Mouse (Mus musculus): ENCODE data around the gene Garnl3. TPM values are rescaled to one million over a fixed set of nuclear protein-coding genes. Genes with fewer than 3 reads are reported as not detected.
A peak's percentile ranks its signal among the peaks of the same experiment; 100 is the strongest.

The Garnl3 gene
- polyA plus RNA-seq, 1 experiment from 2014 or later, result 0.40 TPM

DNA sequence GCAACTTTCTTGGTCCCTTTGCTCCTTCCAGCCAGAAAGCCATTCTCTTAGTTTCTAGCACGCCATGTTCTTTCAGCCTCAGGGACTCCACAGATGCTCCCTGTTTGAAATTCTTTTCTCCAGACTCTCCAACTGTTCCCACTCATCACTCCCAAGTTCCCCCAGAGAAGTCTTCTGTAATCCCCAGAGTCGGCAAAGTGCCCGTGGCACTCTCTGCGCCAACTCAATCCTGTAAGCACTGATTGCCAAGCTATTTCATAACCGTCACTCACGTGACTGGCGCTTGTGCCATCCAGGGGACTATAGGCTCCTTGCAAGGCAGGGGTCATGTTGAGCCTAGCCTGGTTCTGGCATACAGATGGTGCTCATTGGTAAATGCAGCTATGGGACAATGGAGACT, 98.2 kb downstream of the Garnl3 start:
- Histone ChIP-seq H3K4me2 (ENCODE audit: low read depth, low read length) (no peak overlapping the region), H3K36me3 (replicated peaks; ENCODE audit: insufficient read depth, low read length) (no peaks in the 10 kb centered on the region), H3K27ac (ENCODE audit: low read depth) (no peak overlapping the region), H3K4me3 (ENCODE audit: low read depth, low read length) (no peak overlapping the region), H3K9me3 (ENCODE audit: low read length) (no peaks in the 10 kb centered on the region), H3K4me1 (ENCODE audit: insufficient read depth) (no peaks in the 10 kb centered on the region), H3K27me3 (ENCODE audit: insufficient read depth, low read length) (no peaks in the 10 kb centered on the region), H3K9ac (replicated peaks) (no peak overlapping the region)
- DNase-seq (no peak), ATAC-seq (no peak)
- 88% methylated on average over 7 of the region's 7 CpGs for WGBS (ENCODE audit: insufficient replicate concordance)
- TF ChIP-seq CTCF (IDR thresholded peaks at IDR 0.05; ENCODE audit: low read depth), result no peak
- no peak for TF ChIP-seq EP300 (IDR thresholded peaks at IDR 0.05; ENCODE audit: low read depth)

DNA sequence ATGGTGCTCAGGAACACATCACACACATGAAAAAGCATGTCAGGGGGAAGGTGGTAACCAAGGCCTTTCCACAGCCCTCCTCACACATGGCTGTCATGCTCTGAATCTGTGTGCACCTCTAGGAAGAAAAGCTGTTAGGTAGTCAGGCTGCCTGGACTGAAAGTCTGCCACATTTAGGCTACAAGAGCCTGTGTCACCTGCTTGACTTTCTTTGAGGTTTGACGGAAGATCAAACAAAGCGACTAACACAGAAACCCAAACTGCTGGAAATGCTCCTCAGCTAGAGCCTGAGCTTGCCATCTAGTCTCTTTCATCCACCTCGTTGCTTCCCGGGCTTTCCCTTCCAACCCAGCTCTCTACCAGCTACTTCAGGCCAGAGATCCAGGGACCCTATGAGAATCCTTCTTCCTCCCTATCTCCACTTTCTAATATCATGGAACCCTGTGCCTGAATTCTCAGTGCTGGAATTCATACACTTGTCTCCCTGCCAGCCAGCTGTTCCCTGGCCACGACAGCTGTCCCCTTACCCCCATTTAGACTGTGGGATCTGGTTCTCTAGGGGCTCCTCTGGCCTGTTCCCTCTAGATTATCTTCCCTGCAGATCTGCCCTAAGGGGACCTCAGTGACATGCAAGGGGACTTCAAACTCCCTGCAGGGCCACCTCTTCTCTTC, 98.9 kb downstream of the Garnl3 start:
- H3K4me2 ChIP-seq (ENCODE audit: low read depth, low read length), result no peak overlapping the region
- no peaks in the 10 kb centered on the region for H3K4me1 ChIP-seq (ENCODE audit: insufficient read depth)
- 77% methylated on average over 5 of the region's 5 CpGs for WGBS (ENCODE audit: insufficient replicate concordance)
- H3K9me3 ChIP-seq (ENCODE audit: low read length), result no peaks in the 10 kb centered on the region
- no peaks in the 10 kb centered on the region for H3K36me3 ChIP-seq (replicated peaks; ENCODE audit: insufficient read depth, low read length)
- no peak overlapping the region for H3K9ac ChIP-seq (replicated peaks)
- no peaks in the 10 kb centered on the region for H3K27me3 ChIP-seq (ENCODE audit: insufficient read depth, low read length)
- TF ChIP-seq CTCF (IDR thresholded peaks at IDR 0.05; ENCODE audit: low read depth), result no peak
- TF ChIP-seq EP300 (IDR thresholded peaks at IDR 0.05; ENCODE audit: low read depth), result no peak
- no peak overlapping the region for H3K4me3 ChIP-seq (ENCODE audit: low read depth, low read length)
- DNase-seq, result no peak
- no peak for ATAC-seq
- H3K27ac ChIP-seq (ENCODE audit: low read depth), result no peak overlapping the region

DNA sequence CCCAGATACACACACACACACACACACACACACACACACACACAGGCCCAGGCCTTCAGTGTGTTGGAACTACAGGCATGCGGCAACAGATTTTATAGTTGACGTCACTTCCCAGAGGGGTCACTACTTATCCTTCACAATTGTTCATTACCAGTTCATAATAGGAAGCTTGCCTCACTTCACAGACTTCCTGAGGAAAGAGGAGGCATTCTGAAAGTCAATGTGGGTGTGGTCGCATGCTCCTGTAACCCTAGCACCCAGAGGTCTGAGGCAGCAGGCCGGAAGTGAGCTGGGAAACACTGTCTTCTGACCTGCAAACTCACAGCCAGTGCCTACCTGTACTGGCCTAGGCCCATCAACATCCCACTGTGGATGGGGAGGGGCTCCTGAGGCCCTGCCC, 106.4 kb downstream of the Garnl3 start:
- Histone ChIP-seq H3K9ac (replicated peaks) (no peak overlapping the region), H3K36me3 (replicated peaks; ENCODE audit: insufficient read depth, low read length) (no peaks in the 10 kb centered on the region), H3K27me3 (ENCODE audit: insufficient read depth, low read length) (no peaks in the 10 kb centered on the region), H3K4me1 (ENCODE audit: insufficient read depth) (0 out of 2 replicates have a peak, but pooled peaks cover 3% of the 10 kb centered on the region), H3K4me3 (ENCODE audit: low read depth, low read length) (no peak overlapping the region), H3K4me2 (ENCODE audit: low read depth, low read length) (no peak overlapping the region), H3K9me3 (ENCODE audit: low read length) (no peaks in the 10 kb centered on the region), H3K27ac (ENCODE audit: low read depth) (no peak overlapping the region)
- DNase-seq (no peak), ATAC-seq (peak; percentile 19; the same call in 1 of the 2 replicates)
- TF ChIP-seq CTCF (IDR thresholded peaks at IDR 0.05; ENCODE audit: low read depth) (no peak), EP300 (IDR thresholded peaks at IDR 0.05; ENCODE audit: low read depth) (no peak)
- WGBS (ENCODE audit: insufficient replicate concordance), result 44% methylated on average over 4 of the region's 4 CpGs

DNA sequence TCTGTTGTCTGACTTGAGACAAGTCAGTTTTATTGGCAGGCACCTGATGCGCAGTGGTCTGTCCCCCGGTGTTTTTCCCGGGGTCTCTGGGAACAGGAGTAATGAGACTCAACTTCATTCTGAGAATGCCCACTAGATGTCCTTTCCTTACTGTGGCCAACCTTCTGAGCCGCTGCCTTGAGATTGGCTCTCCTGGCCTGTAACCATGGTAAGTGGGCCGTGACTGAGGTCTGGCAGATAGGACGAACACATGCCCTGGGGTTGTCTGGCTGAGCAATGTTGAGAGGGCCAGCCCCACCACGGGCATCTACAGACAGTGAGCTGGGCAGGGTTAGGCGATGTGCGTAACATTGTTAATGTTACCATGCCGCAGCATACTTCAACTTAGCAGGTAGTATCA, 106.9 kb downstream of the Garnl3 start:
- Histone ChIP-seq H3K4me1 (ENCODE audit: insufficient read depth) (0 out of 2 replicates have a peak, but pooled peaks cover 3% of the 10 kb centered on the region), H3K9me3 (ENCODE audit: low read length) (no peaks in the 10 kb centered on the region), H3K27me3 (ENCODE audit: insufficient read depth, low read length) (no peaks in the 10 kb centered on the region), H3K9ac (replicated peaks) (no peak overlapping the region), H3K4me3 (ENCODE audit: low read depth, low read length) (no peak overlapping the region), H3K4me2 (ENCODE audit: low read depth, low read length) (no peak overlapping the region), H3K27ac (ENCODE audit: low read depth) (no peak overlapping the region), H3K36me3 (replicated peaks; ENCODE audit: insufficient read depth, low read length) (no peaks in the 10 kb centered on the region)
- TF ChIP-seq CTCF (IDR thresholded peaks at IDR 0.05; ENCODE audit: low read depth) (no peak), EP300 (IDR thresholded peaks at IDR 0.05; ENCODE audit: low read depth) (no peak)
- DNase-seq (no peak), ATAC-seq (no peak)
- 69% methylated on average over 10 of the region's 10 CpGs for WGBS (ENCODE audit: insufficient replicate concordance)

DNA sequence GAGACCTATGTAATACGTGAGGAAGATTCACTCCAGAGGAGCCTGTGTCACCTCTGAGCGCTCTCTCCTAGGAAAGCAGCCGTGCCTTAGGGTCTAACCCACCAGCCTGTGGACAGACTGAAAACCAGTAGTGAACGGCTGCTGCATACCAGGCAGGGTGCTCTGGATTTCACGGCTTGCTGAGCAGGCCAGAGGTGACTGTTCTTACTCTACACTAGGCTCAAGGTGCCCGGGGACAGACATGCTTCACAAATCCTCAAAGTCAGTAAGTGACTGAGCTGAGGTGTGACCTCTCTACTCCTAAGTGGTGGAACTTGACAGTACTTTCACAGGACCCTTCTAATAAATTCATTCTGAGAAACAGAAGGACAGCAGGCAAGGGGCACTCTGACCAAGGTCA, 108.6 kb downstream of the Garnl3 start:
- DNase-seq (no peak), ATAC-seq (no peak)
- Histone ChIP-seq H3K27me3 (ENCODE audit: insufficient read depth, low read length) (no peaks in the 10 kb centered on the region), H3K9me3 (ENCODE audit: low read length) (no peaks in the 10 kb centered on the region), H3K4me2 (ENCODE audit: low read depth, low read length) (no peak overlapping the region), H3K4me3 (ENCODE audit: low read depth, low read length) (no peak overlapping the region), H3K36me3 (replicated peaks; ENCODE audit: insufficient read depth, low read length) (no peaks in the 10 kb centered on the region), H3K27ac (ENCODE audit: low read depth) (no peak overlapping the region), H3K9ac (replicated peaks) (no peak overlapping the region), H3K4me1 (ENCODE audit: insufficient read depth) (0 out of 2 replicates have a peak, but pooled peaks cover 3% of the 10 kb centered on the region)
- 76% methylated on average over 6 of the region's 6 CpGs for WGBS (ENCODE audit: insufficient replicate concordance)
- TF ChIP-seq EP300 (IDR thresholded peaks at IDR 0.05; ENCODE audit: low read depth) (no peak), CTCF (IDR thresholded peaks at IDR 0.05; ENCODE audit: low read depth) (no peak)

DNA sequence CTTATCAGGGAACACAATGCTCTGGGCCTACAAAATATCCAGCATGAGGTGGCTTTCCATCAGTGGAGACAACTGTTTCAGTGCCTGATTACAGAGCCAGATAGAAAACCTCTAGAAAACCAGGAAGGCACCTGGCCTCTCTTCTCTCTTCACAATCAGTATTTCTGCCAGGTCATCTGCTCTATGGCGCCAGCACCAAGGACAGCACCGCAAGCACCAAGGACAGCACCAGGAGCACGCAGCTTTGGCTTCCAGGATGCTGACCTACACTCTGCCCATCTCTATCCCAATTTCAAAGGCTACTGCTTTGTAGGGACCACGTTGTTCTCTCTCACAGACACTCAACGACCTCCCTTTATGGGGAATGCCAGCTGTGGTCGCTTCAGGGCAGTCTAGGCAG, 113.4 kb downstream of the Garnl3 start:
- H3K9ac ChIP-seq (replicated peaks), result no peak overlapping the region
- no peaks in the 10 kb centered on the region for H3K4me1 ChIP-seq (ENCODE audit: insufficient read depth)
- DNase-seq, result peak; percentile 75
- no peaks in the 10 kb centered on the region for H3K9me3 ChIP-seq (ENCODE audit: low read length)
- no peaks in the 10 kb centered on the region for H3K27me3 ChIP-seq (ENCODE audit: insufficient read depth, low read length)
- H3K27ac ChIP-seq (ENCODE audit: low read depth), result no peak overlapping the region
- TF ChIP-seq CTCF (IDR thresholded peaks at IDR 0.05; ENCODE audit: low read depth) (no peak), EP300 (IDR thresholded peaks at IDR 0.05; ENCODE audit: low read depth) (no peak)
- no peak overlapping the region for H3K4me3 ChIP-seq (ENCODE audit: low read depth, low read length)
- ATAC-seq, result no peak
- H3K36me3 ChIP-seq (replicated peaks; ENCODE audit: insufficient read depth, low read length), result no peaks in the 10 kb centered on the region
- no peak overlapping the region for H3K4me2 ChIP-seq (ENCODE audit: low read depth, low read length)
- WGBS (ENCODE audit: insufficient replicate concordance), result 5% methylated on average over 6 of the region's 6 CpGs

Measured in liver, postnatal 0 days (tissue).